9 mouse cellular contexts compared by ENCODE assay signal in the genomic region with DNA sequence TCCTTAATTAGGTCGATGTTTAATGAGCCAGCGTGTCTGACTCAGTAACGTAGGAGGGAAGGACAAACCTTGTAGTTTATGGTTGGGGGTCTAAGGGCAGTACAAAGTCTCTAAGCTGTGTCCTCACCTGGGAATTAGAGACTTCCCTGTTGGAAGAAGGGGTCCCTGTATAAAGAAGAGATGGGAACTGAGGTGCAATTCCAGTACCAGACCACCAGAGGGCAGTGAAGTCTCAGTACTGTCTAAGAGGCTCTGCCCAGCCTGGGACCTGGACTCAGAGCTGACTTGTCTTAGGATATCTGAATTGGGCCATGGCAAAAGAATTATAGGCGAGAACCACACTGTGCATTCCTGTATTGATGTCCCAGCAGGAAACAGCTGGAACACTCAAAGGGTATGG. TPM values are rescaled to one million over a fixed set of nuclear protein-coding genes. Genes with fewer than 3 reads are reported as not detected.
DNase-seq lines count a peak whose midpoint lies in the region; ATAC-seq and TF ChIP-seq lines count a peak whose summit lies in the region.
"Had no signal": no experiment of that assay in that cellular context is flagged by ENCODE, and none has a peak within 500 bp of the region (broad histone marks: within the 10 kb centered on the region; RNA-seq: fewer than 3 reads in every experiment).

No protein-coding gene starts in this region.

- peaks cover 34% of the 10 kb centered on the region for H3K36me3 ChIP-seq in midbrain, embryonic 10.5 days
- no peaks in the 10 kb centered on the region for H3K36me3 ChIP-seq in midbrain, embryonic 16.5 days (ENCODE audit: control insufficient read depth, insufficient read depth, low read length)
- H3K36me3 ChIP-seq in forebrain, postnatal 0 days (ENCODE audit: insufficient read depth) = peaks cover 21% of the 10 kb centered on the region

- no peak for ATAC-seq in midbrain, embryonic 16.5 days
- ATAC-seq in forebrain, postnatal 0 days = peak; percentile 60; the same call in 1 of the 2 replicates
- 0 out of 2 replicates have a peak, but pooled peaks have one; percentile 29 for ATAC-seq in megakaryocyte-erythroid progenitor cell, adult 5-6 weeks (replicated peaks; ENCODE audit: low FRiP score, low TSS enrichment, poor library complexity, severe bottlenecking)

- no peak overlapping the region for H3K4me2 ChIP-seq in midbrain, embryonic 16.5 days (ENCODE audit: low read length)
- H3K4me2 ChIP-seq in forebrain, postnatal 0 days (ENCODE audit: low read depth) = no peak overlapping the region

- H3K27ac ChIP-seq in midbrain, embryonic 10.5 days (replicated peaks) = no peak overlapping the region
- H3K27ac ChIP-seq in midbrain, embryonic 16.5 days (ENCODE audit: low read length) = no peak overlapping the region
- H3K27ac ChIP-seq in forebrain, postnatal 0 days (ENCODE audit: low read depth, low read length) = no peak overlapping the region

- no peaks in the 10 kb centered on the region for H3K27me3 ChIP-seq in midbrain, embryonic 10.5 days (ENCODE audit: low read depth, poor library complexity, severe bottlenecking)
- H3K27me3 ChIP-seq in midbrain, embryonic 16.5 days (ENCODE audit: control insufficient read depth, insufficient read depth, low read depth, low read length) = no peaks in the 10 kb centered on the region
- H3K27me3 ChIP-seq in forebrain, postnatal 0 days (ENCODE audit: insufficient read depth, low read length) = no peaks in the 10 kb centered on the region

- 37% methylated on average over 4 of the region's 4 CpGs for WGBS in midbrain, embryonic 10.5 days
- 36% methylated on average over 4 of the region's 4 CpGs for WGBS in midbrain, embryonic 16.5 days
- 37% methylated on average over 4 of the region's 4 CpGs for WGBS in forebrain, postnatal 0 days

- H3K9me3 ChIP-seq in midbrain, embryonic 10.5 days (replicated peaks) = no peaks in the 10 kb centered on the region
- no peaks in the 10 kb centered on the region for H3K9me3 ChIP-seq in midbrain, embryonic 16.5 days (replicated peaks; ENCODE audit: control insufficient read depth, low read length, poor library complexity, severe bottlenecking)
- no peaks in the 10 kb centered on the region for H3K9me3 ChIP-seq in forebrain, postnatal 0 days (ENCODE audit: low read length)

- H3K4me1 ChIP-seq in midbrain, embryonic 10.5 days = peaks cover 21% of the 10 kb centered on the region; the same call in 1 of the 2 replicates
- H3K4me1 ChIP-seq in midbrain, embryonic 16.5 days (ENCODE audit: control insufficient read depth, insufficient read depth, low read length) = no peaks in the 10 kb centered on the region
- H3K4me1 ChIP-seq in forebrain, postnatal 0 days (ENCODE audit: insufficient read depth) = no peaks in the 10 kb centered on the region

- H3K9ac ChIP-seq in midbrain, embryonic 16.5 days (ENCODE audit: low read depth, low read length) = no peak overlapping the region
- no peak overlapping the region for H3K9ac ChIP-seq in forebrain, postnatal 0 days

- peak; percentile 75 for DNase-seq in midbrain, embryonic 10.5 days (ENCODE audit: low spot score)
- DNase-seq in cerebellum, adult 9-10 months = peak; percentile 85
- DNase-seq in forebrain, postnatal 0 days = peak; percentile 84
- DNase-seq in hindlimb bud, embryonic 11.5 days (ENCODE audit: extremely low spot score, low read depth, low spot score) = peak; percentile 69
- DNase-seq in left cerebral cortex, adult 18-20 months (ENCODE audit: low spot score in 2 of 2) = peak; percentile 51 to 66
- DNase-seq in spleen, postnatal 10 days (ENCODE audit: low spot score in 2 of 2) = peak; percentile 51 to 70

- H3K4me3 ChIP-seq in midbrain, embryonic 10.5 days = no peak overlapping the region
- no peak overlapping the region for H3K4me3 ChIP-seq in midbrain, embryonic 16.5 days (ENCODE audit: low read depth, low read length)
- H3K4me3 ChIP-seq in forebrain, postnatal 0 days (ENCODE audit: low read depth, low read length) = no peak overlapping the region
- H3K4me3 ChIP-seq: megakaryocyte, embryonic 14.5 days had no signal

- TF ChIP-seq CTCF in forebrain, postnatal 0 days (IDR thresholded peaks at IDR 0.05; ENCODE audit: low read depth) = peak; percentile 96

RNA-seq across cellular contexts. Expression of a gene that starts 54.6 kb away (rescaled TPM):
- 8.3 and 8.6 TPM in 2 replicates for polyA plus RNA-seq in midbrain, embryonic 10.5 days (2016; fragmentation: Nextera tagmentation; extraction: Ambion mirVana)
- polyA plus RNA-seq in midbrain, embryonic 16.5 days (2015; fragmentation: Nextera tagmentation; extraction: Ambion mirVana) = 10.3 and 12.8 TPM in 2 replicates
- 9.7 and 16.0 TPM in 2 replicates for total RNA-seq in forebrain, postnatal 0 days (2014; rRNA removed)
- polyA plus RNA-seq in forebrain, postnatal 0 days (2015; fragmentation: Nextera tagmentation; extraction: Ambion mirVana) = 7.7 and 10.1 TPM in 2 replicates
- 10 to 100 TPM; 46.3 to 47.9 TPM for total RNA-seq in left cerebral cortex, adult 18-20 months (2021)
- total RNA-seq in megakaryocyte-erythroid progenitor cell, adult 5-6 weeks (2014; fragmentation: Nextera tagmentation) = 31.8 and 33.1 TPM in 2 replicates
- total RNA-seq in megakaryocyte-erythroid progenitor cell, adult 5-6 weeks (2017) = 5.8 and 13.7 TPM in 2 replicates

RNA-seq across cellular contexts. Expression of a gene that starts 55.8 kb away (rescaled TPM):
- 0.58 and 0.86 TPM in 2 replicates for polyA plus RNA-seq in midbrain, embryonic 10.5 days (2016; fragmentation: Nextera tagmentation; extraction: Ambion mirVana)
- 0.15 TPM in 2 replicates for polyA plus RNA-seq in midbrain, embryonic 16.5 days (2015; fragmentation: Nextera tagmentation; extraction: Ambion mirVana)
- total RNA-seq in forebrain, postnatal 0 days (2014; rRNA removed) = 0.23 and 0.62 TPM in 2 replicates
- 0.31 TPM in 2 replicates for polyA plus RNA-seq in forebrain, postnatal 0 days (2015; fragmentation: Nextera tagmentation; extraction: Ambion mirVana)
- under 1 TPM in 1 of 2 experiments, not detected in 1; 0.14 TPM for total RNA-seq in left cerebral cortex, adult 18-20 months (2021)
- not detected in 2 replicates for total RNA-seq in megakaryocyte-erythroid progenitor cell, adult 5-6 weeks (2014; fragmentation: Nextera tagmentation)
- 0.28 TPM in 1 of 2 replicates, not detected in the other for total RNA-seq in megakaryocyte-erythroid progenitor cell, adult 5-6 weeks (2017)
